Mouse (Mus musculus) embryonic fibroblast, embryonic 13.5 days (primary cell): ENCODE data around the gene Dync1li1.

Source experiments
- CTCF ChIP-seq: IDR thresholded peaks from 2 replicates; pipeline ENCODE4 v1.5.1; 2011; ENCODE audit warnings: mild to moderate bottlenecking, control low read depth, low read length, moderate library complexity, borderline replicate concordance; ENCODE audit not compliant: insufficient read depth
- POLR2A ChIP-seq: IDR thresholded peaks from 2 replicates; pipeline ENCODE4 v1.6.1; 2011; ENCODE audit warnings: low read depth, mild to moderate bottlenecking, control low read depth, low read length, moderate library complexity

- TF ChIP-seq CTCF (no peak), POLR2A (no peak)
These were observed 69.7 kb downstream of the Dync1li1 start for GRCm38 (mm10) chr9:114758272-114758671.
